Mouse (Mus musculus) forebrain, embryonic 11.5 days (tissue): ENCODE results near the gene Nsun2. TPM values are rescaled to one million over a fixed set of nuclear protein-coding genes. Genes with fewer than 3 reads are reported as not detected.

Source experiments
- ATAC-seq: fragments of 200-750 bp; cut with Nextera tagmentation; replicated peaks from 2 replicates; pipeline ENCODE4 v1.8.0; 2017; ENCODE audit warnings: moderate TSS enrichment; ENCODE audit not compliant: low FRiP score
- DNase-seq: peaks from one replicate; pipeline ENCODE4 v3.0.0-alpha.2; 2017; ENCODE audit warnings: low spot score
- H3K27ac ChIP-seq: fragments of 300-500 bp; sonication (generic); 2 replicates; pipeline ENCODE4 v1.5.1; 2014; ENCODE audit warnings: low read depth, low read length
- H3K27me3 ChIP-seq: fragments of 300-500 bp; sonication (generic); 2 replicates; pipeline ENCODE4 v1.6.1; 2014; ENCODE audit warnings: mild to moderate bottlenecking, low read length, mixed read lengths; ENCODE audit not compliant: control insufficient read depth, insufficient read depth
- H3K36me3 ChIP-seq: fragments of 300-500 bp; sonication (generic); 2 replicates; pipeline ENCODE4 v1.6.1; 2014; ENCODE audit warnings: mild to moderate bottlenecking, low read length, moderate library complexity, mixed read lengths; ENCODE audit not compliant: control insufficient read depth, insufficient read depth
- H3K4me1 ChIP-seq: fragments of 300-500 bp; sonication (generic); replicated peaks from 2 replicates; pipeline ENCODE4 v1.6.1; 2014; ENCODE audit warnings: low read length, mixed read lengths; ENCODE audit not compliant: control insufficient read depth, insufficient read depth
- H3K4me2 ChIP-seq: fragments of 300-500 bp; sonication (generic); 2 replicates; pipeline ENCODE4 v1.6.1; 2014; ENCODE audit warnings: low read depth, mild to moderate bottlenecking, low read length, moderate library complexity, mixed read lengths; ENCODE audit not compliant: severe bottlenecking
- H3K4me3 ChIP-seq: fragments of 300-500 bp; sonication (generic); 2 replicates; pipeline ENCODE4 v1.5.1; 2014; ENCODE audit warnings: low read depth, low read length
- H3K9ac ChIP-seq: fragments of 300-500 bp; sonication (generic); 2 replicates; pipeline ENCODE4 v1.6.1; 2014; ENCODE audit warnings: low read length
- H3K9me3 ChIP-seq: fragments of 300-500 bp; sonication (generic); 2 replicates; pipeline ENCODE4 v1.6.1; 2016; ENCODE audit warnings: low read length, mixed read lengths; ENCODE audit not compliant: control insufficient read depth
- WGBS: fragments of 180-500 bp; shearing (Covaris S2); extraction: QIAGEN DNeasy Blood & Tissue Kit; methylation state at CpG from one replicate; pipeline ENCODE4 v1.1.7; 2014; 5-methylcytosine and 5-hydroxymethylcytosine counted together
- polyA plus RNA-seq: library from polyadenylated mRNA; unstranded; fragments of >200 nt; fragmentation: Nextera tagmentation; extraction: Ambion mirVana; gene quantifications from 2 replicates; pipeline ENCODE4 v1.2.1, GENCODE M21; 2014

Gene Nsun2
- polyA plus RNA-seq, 1 experiment from 2014 or later, result 135 TPM

DNA sequence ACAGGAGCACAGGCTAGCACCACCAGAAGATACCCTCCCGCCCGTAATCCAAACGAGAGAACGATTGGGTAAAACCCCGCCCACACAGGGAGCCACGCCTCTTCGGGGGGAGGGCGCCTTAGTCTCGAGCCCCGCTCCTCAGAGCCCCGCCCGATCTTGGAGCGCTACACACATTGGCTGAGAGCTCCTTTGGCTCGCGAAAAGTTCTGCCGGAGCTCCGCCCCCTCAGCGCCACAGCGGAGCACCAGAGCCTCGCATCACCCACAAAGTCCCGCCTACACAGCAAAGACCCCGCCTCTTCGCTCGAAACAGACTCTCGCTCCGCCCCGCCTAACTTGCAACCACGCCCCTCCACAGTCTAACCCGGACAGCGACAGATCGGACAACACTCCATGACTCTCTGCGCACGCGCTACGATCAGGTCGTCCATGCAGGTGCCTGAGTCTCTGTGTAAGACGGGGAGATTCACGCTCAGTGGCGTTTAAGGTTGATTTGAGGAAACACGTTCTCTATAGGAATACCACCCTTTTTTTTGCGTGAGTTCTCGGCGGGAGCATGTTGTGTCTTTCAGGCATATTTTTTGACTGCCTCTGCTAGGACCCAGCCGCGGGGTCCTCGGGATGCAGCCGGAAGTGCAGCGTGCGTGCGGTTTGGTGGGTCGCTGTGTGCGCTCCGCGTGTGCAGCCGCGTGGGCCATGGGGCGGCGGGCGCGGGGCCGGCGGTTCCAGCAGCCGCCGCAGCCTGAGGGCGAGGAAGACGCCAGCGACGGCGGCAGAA, 78.0 kb downstream of the Nsun2 start, which contains the start of gene Srd5a1:
Srd5a1 (minus strand) TSS at position 45 of the 777 bp plus-strand sequence.
- Histone ChIP-seq H3K4me2 (peak within 1 kb of the TSS; percentile 91), H3K9me3 (no peaks in the 10 kb centered on the region), H3K4me1 (peaks cover 7% of the 10 kb centered on the region; the same call in 1 of the 2 replicates), H3K27ac (no peak within 1 kb of the TSS), H3K36me3 (peaks cover 1% of the 10 kb centered on the region; the same call in 1 of the 2 replicates), H3K9ac (peak within 1 kb of the TSS; percentile 70), H3K4me3 (peak within 1 kb of the TSS; percentile 83), H3K27me3 (no peaks in the 10 kb centered on the region)
- DNase-seq (peak; percentile 100), ATAC-seq (peak; percentile 99)
- under 1% methylated on average over 68 of the region's 69 CpGs for WGBS

DNA sequence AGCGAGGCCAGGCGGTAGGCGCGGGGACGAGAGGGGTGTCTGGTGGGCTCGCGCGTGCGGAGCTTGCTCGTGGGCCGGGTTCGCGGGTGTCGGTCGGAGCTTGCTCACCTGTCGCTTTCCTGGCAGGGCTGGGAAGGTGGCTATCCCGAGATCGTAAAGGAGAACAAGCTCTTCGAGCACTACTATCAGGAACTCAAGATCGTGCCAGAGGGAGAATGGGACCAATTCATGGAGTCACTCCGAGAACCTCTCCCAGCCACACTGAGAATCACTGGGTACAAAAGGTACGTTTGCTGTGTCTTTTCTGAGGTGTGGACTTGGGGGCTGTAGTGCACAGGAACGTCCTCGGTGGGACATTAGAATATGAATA, 78.6 kb downstream of the Nsun2 start:
- Histone ChIP-seq H3K4me3 (peak overlapping the region; percentile 83), H3K9me3 (no peaks in the 10 kb centered on the region), H3K27me3 (no peaks in the 10 kb centered on the region), H3K36me3 (peaks cover 5% of the 10 kb centered on the region; the same call in 1 of the 2 replicates), H3K4me2 (peak overlapping the region; percentile 91), H3K27ac (no peak overlapping the region), H3K4me1 (peaks cover 7% of the 10 kb centered on the region; the same call in 1 of the 2 replicates), H3K9ac (peak overlapping the region; percentile 70)
- no peak for DNase-seq
- under 1% methylated on average over 24 of the region's 24 CpGs for WGBS
- ATAC-seq, result no peak

DNA sequence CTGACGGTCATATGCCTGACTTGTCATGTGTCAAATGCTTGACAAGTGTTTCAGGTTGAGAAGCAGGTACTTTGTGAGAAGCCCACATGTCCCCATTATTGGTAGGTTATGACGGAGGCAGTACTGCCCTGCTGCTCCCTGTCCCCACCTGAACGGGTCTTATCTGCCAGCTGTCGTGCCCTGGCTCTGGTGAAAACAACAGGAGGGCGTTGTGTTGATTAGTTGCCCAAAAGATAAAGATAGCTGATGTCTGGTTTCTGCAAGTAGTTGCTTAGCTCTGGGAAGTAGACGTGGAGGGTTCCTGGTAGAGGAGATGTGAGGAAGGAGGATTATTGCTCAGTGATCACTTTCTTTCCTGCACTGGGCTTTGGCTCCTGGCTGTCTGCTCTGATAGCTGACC, 83.2 kb downstream of the Nsun2 start:
- 92% methylated on average over 6 of the region's 6 CpGs for WGBS
- no peak for DNase-seq
- H3K4me2 ChIP-seq, result no peak overlapping the region

DNA sequence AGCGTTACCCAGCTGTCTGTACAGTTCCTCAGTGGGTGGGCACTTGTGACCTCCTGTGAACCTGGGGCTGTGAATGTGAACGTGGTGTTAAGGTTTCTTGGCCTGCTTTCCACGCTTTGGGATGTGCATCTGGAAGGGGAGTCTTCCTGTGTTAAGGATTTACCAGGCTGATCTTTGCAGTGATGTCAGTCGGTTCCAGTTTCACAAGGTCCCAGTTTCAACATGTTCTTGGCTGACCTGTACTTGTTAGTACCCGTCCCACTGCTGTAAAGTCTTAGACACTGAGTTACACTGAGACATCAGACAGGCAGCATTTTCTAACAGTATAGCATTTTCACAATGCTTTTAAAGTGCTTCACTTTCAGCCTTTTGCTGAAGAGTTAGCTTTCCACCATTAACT, 90.3 kb downstream of the Nsun2 start:
- no peaks in the 10 kb centered on the region for H3K9me3 ChIP-seq
- H3K27me3 ChIP-seq, result no peaks in the 10 kb centered on the region
- ATAC-seq (no peak), DNase-seq (no peak)
- WGBS, result 79% methylated on average over 5 of the region's 5 CpGs
- H3K9ac ChIP-seq, result no peak overlapping the region
- H3K4me3 ChIP-seq, result no peak overlapping the region
- H3K36me3 ChIP-seq, result peaks cover 3% of the 10 kb centered on the region
- H3K4me1 ChIP-seq, result no peaks in the 10 kb centered on the region
- H3K27ac ChIP-seq, result no peak overlapping the region
- no peak overlapping the region for H3K4me2 ChIP-seq

More for the DNA sequence above, 83.2 kb downstream of the Nsun2 start:
- no peak overlapping the region for H3K4me3 ChIP-seq
- ATAC-seq, result no peak
- peaks cover 4% of the 10 kb centered on the region; the same call in 1 of the 2 replicates for H3K4me1 ChIP-seq
- peaks cover 15% of the 10 kb centered on the region for H3K36me3 ChIP-seq
- no peak overlapping the region for H3K27ac ChIP-seq
- no peaks in the 10 kb centered on the region for H3K27me3 ChIP-seq
- no peak overlapping the region for H3K9ac ChIP-seq
- no peaks in the 10 kb centered on the region for H3K9me3 ChIP-seq

DNA sequence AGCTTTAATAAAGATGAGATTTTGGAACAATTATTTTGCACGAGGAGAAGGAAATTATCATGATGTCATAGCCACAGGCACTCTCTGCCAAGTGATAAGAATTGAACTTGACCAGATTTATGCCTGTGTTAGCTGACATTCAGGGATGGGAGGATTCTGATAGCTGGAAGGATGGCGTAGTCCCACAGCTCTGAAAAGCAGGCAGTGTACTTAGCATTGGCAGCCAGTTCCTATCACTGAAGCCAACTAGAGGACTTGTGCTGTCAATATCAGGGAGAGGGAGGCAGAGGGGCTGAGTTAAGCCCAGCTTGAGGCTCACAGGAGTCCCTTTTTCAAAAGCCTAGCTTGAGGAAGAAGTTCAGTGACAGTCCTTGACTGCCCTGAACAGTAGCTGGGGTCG, 91.0 kb downstream of the Nsun2 start:
- Histone ChIP-seq H3K9me3 (no peaks in the 10 kb centered on the region), H3K4me1 (no peaks in the 10 kb centered on the region), H3K27ac (no peak overlapping the region), H3K27me3 (no peaks in the 10 kb centered on the region), H3K9ac (no peak overlapping the region), H3K4me3 (no peak overlapping the region), H3K36me3 (peaks cover 2% of the 10 kb centered on the region), H3K4me2 (no peak overlapping the region)
- 94% methylated on average over 3 of the region's 3 CpGs for WGBS
- no peak for DNase-seq
- ATAC-seq, result no peak

DNA sequence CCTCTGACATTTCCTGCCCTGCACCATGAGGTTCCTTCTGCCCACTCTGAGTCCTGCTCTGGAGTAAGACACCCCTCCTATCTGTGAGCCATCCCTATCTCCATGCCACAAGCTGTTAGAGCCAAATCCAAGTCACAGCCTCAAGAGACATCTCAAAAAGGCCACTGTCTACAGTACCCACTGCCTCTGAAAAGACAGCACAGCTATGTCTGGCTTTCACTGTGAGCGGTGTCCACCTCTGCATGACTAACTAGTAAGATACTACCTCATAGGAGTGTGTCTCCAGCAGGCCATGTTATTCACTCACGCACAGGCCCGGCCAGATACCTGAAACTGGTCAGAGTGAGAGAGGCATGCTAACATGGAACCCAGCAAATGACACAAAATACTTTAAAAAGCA, 94.4 kb downstream of the Nsun2 start:
- whole genome bisulfite sequencing, result 93% methylated on average over 3 of the region's 3 CpGs
- ATAC-seq (no peak), DNase-seq (peak; percentile 22)
- no peaks in the 10 kb centered on the region for H3K9me3 ChIP-seq
- peaks cover 11% of the 10 kb centered on the region for H3K36me3 ChIP-seq
- no peak overlapping the region for H3K27ac ChIP-seq
- no peaks in the 10 kb centered on the region for H3K27me3 ChIP-seq
- no peak overlapping the region for H3K4me3 ChIP-seq
- H3K4me2 ChIP-seq, result no peak overlapping the region
- H3K4me1 ChIP-seq, result no peaks in the 10 kb centered on the region
- H3K9ac ChIP-seq, result no peak overlapping the region

DNA sequence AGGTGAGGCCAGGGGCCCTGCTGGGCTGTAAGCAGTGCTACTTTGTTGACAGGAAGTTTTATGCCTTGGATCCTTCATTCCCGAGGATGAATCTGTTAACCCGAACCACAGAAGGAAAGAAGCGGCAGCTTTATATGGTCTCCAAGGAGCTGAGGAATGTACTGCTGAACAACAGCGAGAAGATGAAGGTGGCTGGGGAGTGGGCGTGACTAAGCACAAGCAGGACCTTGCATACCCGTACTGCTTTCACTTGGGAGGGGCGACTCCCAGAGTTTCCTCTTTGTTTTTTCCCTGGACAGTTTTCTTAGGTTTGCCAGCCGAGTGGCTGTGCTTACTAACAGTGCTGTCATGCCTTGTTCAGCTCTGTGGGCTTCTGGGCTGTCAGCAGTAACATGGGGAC, 97.0 kb downstream of the Nsun2 start:
- no peak for ATAC-seq
- H3K9ac ChIP-seq, result no peak overlapping the region
- no peaks in the 10 kb centered on the region for H3K4me1 ChIP-seq
- no peaks in the 10 kb centered on the region for H3K27me3 ChIP-seq
- peak; percentile 37 for DNase-seq
- WGBS, result 86% methylated on average over 8 of the region's 8 CpGs
- no peak overlapping the region for H3K4me3 ChIP-seq
- no peak overlapping the region for H3K4me2 ChIP-seq
- H3K9me3 ChIP-seq, result no peaks in the 10 kb centered on the region
- no peak overlapping the region for H3K27ac ChIP-seq
- peaks cover 28% of the 10 kb centered on the region for H3K36me3 ChIP-seq

DNA sequence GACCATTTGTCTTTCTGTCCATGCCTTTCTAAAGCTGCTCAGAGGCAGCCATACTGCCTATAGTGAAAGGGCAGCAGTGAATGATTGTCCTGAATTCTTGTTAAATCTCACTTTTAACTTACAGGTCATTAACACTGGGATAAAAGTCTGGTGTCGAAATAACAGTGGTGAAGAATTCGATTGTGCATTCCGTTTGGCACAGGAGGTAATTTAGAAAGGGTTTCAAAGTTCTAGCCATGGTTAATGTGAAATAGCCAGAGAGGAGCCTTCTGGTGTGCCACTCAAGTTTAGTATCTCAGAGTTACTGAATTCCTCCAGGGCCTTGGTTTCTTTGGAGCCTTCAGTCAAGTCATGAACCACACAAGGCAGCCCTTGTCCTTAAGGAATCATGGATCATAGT, 97.6 kb downstream of the Nsun2 start:
- Histone ChIP-seq H3K4me1 (no peaks in the 10 kb centered on the region), H3K4me3 (no peak overlapping the region), H3K27ac (no peak overlapping the region), H3K9me3 (no peaks in the 10 kb centered on the region), H3K27me3 (no peaks in the 10 kb centered on the region), H3K9ac (no peak overlapping the region), H3K36me3 (peaks cover 30% of the 10 kb centered on the region), H3K4me2 (no peak overlapping the region)
- ATAC-seq (no peak), DNase-seq (no peak)
- 91% methylated on average over 3 of the region's 3 CpGs for WGBS

DNA sequence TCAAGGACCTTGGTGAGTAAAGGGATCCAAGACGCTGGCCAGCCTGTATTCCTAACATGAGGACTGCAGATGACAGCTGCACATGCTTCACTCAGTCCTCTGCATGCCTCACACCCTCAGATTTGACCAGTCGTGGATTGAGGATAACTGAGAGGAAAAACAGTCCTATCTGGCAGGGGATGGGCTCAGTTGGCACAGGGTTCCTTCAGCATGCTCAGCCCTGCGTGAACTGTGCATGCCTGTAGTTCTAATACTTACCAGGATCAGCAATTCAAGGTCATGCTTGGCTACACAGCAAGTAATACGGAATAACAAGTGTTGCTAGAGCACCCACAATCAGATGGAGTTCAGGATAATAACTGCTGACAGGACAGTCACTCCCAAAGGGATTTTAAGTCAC, 98.1 kb downstream of the Nsun2 start:
- H3K36me3 ChIP-seq, result peaks cover 30% of the 10 kb centered on the region
- no peak overlapping the region for H3K27ac ChIP-seq
- DNase-seq, result no peak
- H3K9me3 ChIP-seq, result no peaks in the 10 kb centered on the region
- ATAC-seq, result no peak
- H3K9ac ChIP-seq, result no peak overlapping the region
- no peak overlapping the region for H3K4me3 ChIP-seq
- H3K27me3 ChIP-seq, result no peaks in the 10 kb centered on the region
- H3K4me2 ChIP-seq, result no peak overlapping the region
- WGBS, result 92% methylated on average over 4 of the region's 4 CpGs
- H3K4me1 ChIP-seq, result no peaks in the 10 kb centered on the region
